In genomic region chr7:45896517-45897257, GRCm38 (mm10) we compare ENCODE assay signal across 7 mouse cellular contexts. TPM values are rescaled to one million over a fixed set of nuclear protein-coding genes. Genes with fewer than 3 reads are reported as not detected.
A peak's percentile ranks its signal among the peaks of the same experiment; 100 is the strongest.
DNase-seq lines count a peak whose midpoint lies in the region; ATAC-seq lines count a peak whose summit lies in the region.

Syngr4 (minus strand) TSS chr7:45896714.
Tmem143 (plus strand) TSS chr7:45896941.

- intact Hi-C loops in left cerebral cortex, postnatal 36 days (cut with DNase I) = no loop called here

- H3K27ac ChIP-seq in intestine, embryonic 16.5 days (ENCODE audit: low read length) = peak within 1 kb of the TSS; percentile 87
- peak within 1 kb of the TSS; percentile 15; the same call in 1 of the 2 replicates for H3K27ac ChIP-seq in midbrain, embryonic 11.5 days (ENCODE audit: low read depth, low read length)

- H3K4me2 ChIP-seq in intestine, embryonic 16.5 days (ENCODE audit: low read depth, low read length) = peak within 1 kb of the TSS; percentile 95
- peak within 1 kb of the TSS; percentile 70 for H3K4me2 ChIP-seq in midbrain, embryonic 11.5 days

- WGBS in intestine, embryonic 16.5 days = under 1% methylated on average over 40 of the region's 40 CpGs
- WGBS in midbrain, embryonic 11.5 days = under 1% methylated on average over 40 of the region's 40 CpGs

- peak within 1 kb of the TSS; percentile 51 for H3K4me3 ChIP-seq in intestine, embryonic 16.5 days (ENCODE audit: low read length)
- peak within 1 kb of the TSS; percentile 38 for H3K4me3 ChIP-seq in midbrain, embryonic 11.5 days (ENCODE audit: low read depth, low read length)

- H3K36me3 ChIP-seq in intestine, embryonic 16.5 days (ENCODE audit: control insufficient read depth, insufficient read depth, low read length) = no peaks in the 10 kb centered on the region
- no peaks in the 10 kb centered on the region for H3K36me3 ChIP-seq in midbrain, embryonic 11.5 days (ENCODE audit: control insufficient read depth, insufficient read depth, low read length)

- peaks cover 7% of the 10 kb centered on the region; the same call in 1 of the 2 replicates for H3K4me1 ChIP-seq in intestine, embryonic 16.5 days (ENCODE audit: control insufficient read depth, insufficient read depth, low read length)
- H3K4me1 ChIP-seq in midbrain, embryonic 11.5 days (ENCODE audit: control insufficient read depth, insufficient read depth, low read length) = peaks cover 10% of the 10 kb centered on the region; the same call in 1 of the 2 replicates

- H3K9ac ChIP-seq in intestine, embryonic 16.5 days (ENCODE audit: low read depth, low read length) = peak within 1 kb of the TSS; percentile 73
- H3K9ac ChIP-seq in midbrain, embryonic 11.5 days (ENCODE audit: low read length) = peak within 1 kb of the TSS; percentile 65

- H3K9me3 ChIP-seq in intestine, embryonic 16.5 days (ENCODE audit: control insufficient read depth, low read length) = no peaks in the 10 kb centered on the region
- no peaks in the 10 kb centered on the region for H3K9me3 ChIP-seq in midbrain, embryonic 11.5 days (ENCODE audit: control insufficient read depth, low read length)

- no peaks in the 10 kb centered on the region for H3K27me3 ChIP-seq in intestine, embryonic 16.5 days (replicated peaks; ENCODE audit: control insufficient read depth, insufficient read depth, low read length)
- H3K27me3 ChIP-seq in midbrain, embryonic 11.5 days (ENCODE audit: control insufficient read depth, insufficient read depth, low read length) = no peaks in the 10 kb centered on the region

- peak; percentile 97 for DNase-seq in adrenal gland, adult 8-10 months
- DNase-seq in embryo, embryonic 9.5 days (ENCODE audit: extremely low spot score) = peak; percentile 97
- DNase-seq in gastrocnemius, postnatal 4 days (ENCODE audit: low spot score in 2 of 2) = peak; percentile 95 to 96
- DNase-seq in left cerebral cortex, postnatal 36 days (ENCODE audit: low spot score in 2 of 2) = peak; percentile 96 to 97
- DNase-seq in midbrain, embryonic 11.5 days (ENCODE audit: low spot score, missing footprints) = peak; percentile 99
- peak; percentile 100 for DNase-seq in skeletal muscle tissue, adult 2 months (ENCODE audit: low read depth, low spot score)

- peak; percentile 87 for ATAC-seq in intestine, embryonic 16.5 days
- ATAC-seq in midbrain, embryonic 11.5 days (ENCODE audit: low FRiP score) = peak; percentile 90

RNA-seq across cellular contexts. Expression of gene Syngr4, which starts in this region (rescaled TPM):
- total RNA-seq in adrenal gland, adult 8-10 months (2022) = under 1 TPM in 1 of 4 experiments, not detected in 3; 0.78 TPM
- under 1 TPM; 0.39 to 0.75 TPM for total RNA-seq in gastrocnemius, postnatal 4 days (2021)
- 0.62 and 0.98 TPM in 2 replicates for polyA plus RNA-seq in intestine, embryonic 16.5 days (2015; fragmentation: Nextera tagmentation; extraction: Ambion mirVana)
- total RNA-seq in left cerebral cortex, postnatal 36 days (2021) = not detected
- polyA plus RNA-seq in midbrain, embryonic 11.5 days (2014; fragmentation: Nextera tagmentation; extraction: Ambion mirVana) = 0.63 and 1.3 TPM in 2 replicates

RNA-seq across cellular contexts. Expression of gene Tmem143, which starts in this region (rescaled TPM):
- total RNA-seq in adrenal gland, adult 8-10 months (2022) = 10 to 100 TPM; 36.3 to 60.3 (median 52.9) TPM
- total RNA-seq in gastrocnemius, postnatal 4 days (2021) = 10 to 100 TPM; 31.4 to 33.7 TPM
- polyA plus RNA-seq in intestine, embryonic 16.5 days (2015; fragmentation: Nextera tagmentation; extraction: Ambion mirVana) = 8.1 TPM in 2 replicates
- total RNA-seq in left cerebral cortex, postnatal 36 days (2021) = 10 to 100 TPM; 21.8 to 22.0 TPM
- polyA plus RNA-seq in midbrain, embryonic 11.5 days (2014; fragmentation: Nextera tagmentation; extraction: Ambion mirVana) = 3.0 and 3.2 TPM in 2 replicates

Comparison
In these comparisons a context has a peak if more than half of its experiments do, and no peak if none do; other contexts are left out.
1. Peak in every context shown above with its lines: DNase-seq, ATAC-seq, H3K4me3 ChIP-seq and H3K27ac ChIP-seq.